Mouse (Mus musculus) layer of hippocampus, postnatal 25 days (tissue): ENCODE results near the gene Slco2a1. TPM values are rescaled to one million over a fixed set of nuclear protein-coding genes. Genes with fewer than 3 reads are reported as not detected.
"Not testable (repeated sequence)": the region's sequence is repeated elsewhere in the genome, so short reads cannot be mapped to it uniquely, and the experiment has no call there.

Source experiments
- DNase-seq, 2 experiments: peaks; one replicate each; pipeline ENCODE4 v3.0.0; 2022; ENCODE audit warnings: mixed read lengths in 2 of 2, low spot score in 1 of 2; ENCODE audit errors: extremely low spot score in 1 of 2
- total RNA-seq, 2 experiments: library from RNA; stranded (reverse); gene quantifications; 2 replicates each; pipeline ENCODE4 v1.2.3; 2021

Gene Slco2a1
- total RNA-seq, 2 experiments from 2014 or later: 2.6 to 2.7 TPM

GRCm38 (mm10) chr9:103078194-103078691, 89.7 kb downstream of the Slco2a1 start:
- DNase-seq: no peak

- DNase-seq: no peak
Observed at GRCm38 (mm10) chr9:103080211-103080610, 91.7 kb downstream of the Slco2a1 start.

GRCm38 (mm10) chr9:103082246-103082975, 93.9 kb downstream of the Slco2a1 start:
- DNase-seq: no peak

GRCm38 (mm10) chr9:103083405-103083804, 94.9 kb downstream of the Slco2a1 start:
- no peak for DNase-seq

GRCm38 (mm10) chr9:103086736-103087135, 98.2 kb downstream of the Slco2a1 start:
- no peak for DNase-seq

- no peak for DNase-seq
Observed at GRCm38 (mm10) chr9:103087301-103087700, 98.8 kb downstream of the Slco2a1 start.

GRCm38 (mm10) chr9:103088661-103089060, 100.1 kb downstream of the Slco2a1 start:
- no peak for DNase-seq

- no peak for DNase-seq
Observed at GRCm38 (mm10) chr9:103090116-103090875, 101.8 kb downstream of the Slco2a1 start.

GRCm38 (mm10) chr9:103091039-103091883, 102.7 kb downstream of the Slco2a1 start:
- no peak for DNase-seq

- DNase-seq: peak; percentile 65 to 79
Observed at GRCm38 (mm10) chr9:103092248-103092647, 103.7 kb downstream of the Slco2a1 start.

- DNase-seq: no peak
Observed at GRCm38 (mm10) chr9:103093681-103094080, 105.2 kb downstream of the Slco2a1 start.

GRCm38 (mm10) chr9:103108341-103108798, 119.9 kb downstream of the Slco2a1 start:
- DNase-seq: not testable (repeated sequence)

- DNase-seq: no peak
Observed at GRCm38 (mm10) chr9:103108943-103109670, 120.6 kb downstream of the Slco2a1 start.

- no peak for DNase-seq
Observed at GRCm38 (mm10) chr9:103109911-103110310, 121.4 kb downstream of the Slco2a1 start.

GRCm38 (mm10) chr9:103110727-103111501, 122.4 kb downstream of the Slco2a1 start:
- DNase-seq: no peak

- peak; percentile 65 to 74 for DNase-seq
Observed at GRCm38 (mm10) chr9:103111621-103112470, 123.3 kb downstream of the Slco2a1 start, which contains the start of gene Rab6b. Gene Rab6b (plus strand): TSS chr9:103111787.

- DNase-seq: no peak
Observed at GRCm38 (mm10) chr9:103112471-103113271, 124.2 kb downstream of the Slco2a1 start.
